Mouse (Mus musculus) left cerebral cortex, postnatal 14 days (tissue): ENCODE measurements at regions not wholly inside any gene's neighbourhood (a gene's known extent, or its start where the extent isn't known, plus 50 kb on each side); places are given as distances from the start of the nearest gene placed in this dataset.
"Not testable (repeated sequence)": the region's sequence is repeated elsewhere in the genome, so short reads cannot be mapped to it uniquely, and the experiment has no call there.

Experiments used
- DNase-seq, 2 experiments: peaks; one replicate each; pipeline ENCODE4 v3.0.0; 2021 to 2022; ENCODE audit warnings: low spot score in 2 of 2, mixed read lengths in 1 of 2
- intact Hi-C: fragments of 180-260 bp; cut with DNase I; formaldehyde crosslinking; loops from one replicate; pipeline ENCODE4 v1.15.1; 2025

DNA sequence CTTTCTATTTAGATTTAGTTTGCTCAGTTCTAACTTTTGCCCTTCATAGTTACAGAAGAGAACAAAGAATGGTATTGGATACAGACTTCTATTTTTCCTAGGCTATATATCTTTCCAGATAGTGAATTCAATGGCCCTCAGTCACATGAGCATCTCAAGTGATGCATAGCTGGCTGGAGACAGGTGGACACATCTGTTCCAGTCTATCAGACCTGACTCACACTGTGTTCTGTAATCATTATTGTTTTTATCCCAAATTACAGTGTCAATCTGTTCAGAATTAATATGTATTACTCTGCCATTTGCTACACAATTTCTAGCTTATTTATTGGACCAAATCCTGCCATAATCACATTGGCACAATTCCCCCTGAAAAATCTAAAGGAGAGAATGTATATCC lies 298.0 kb upstream of the Foxg1 start:
- no peak for DNase-seq
- intact Hi-C loops, result no loop called here

GRCm38 (mm10) chr12:49086076-49086475 lies 296.4 kb upstream of the Foxg1 start:
- no peak for DNase-seq
- intact Hi-C loops, result no loop called here

DNA sequence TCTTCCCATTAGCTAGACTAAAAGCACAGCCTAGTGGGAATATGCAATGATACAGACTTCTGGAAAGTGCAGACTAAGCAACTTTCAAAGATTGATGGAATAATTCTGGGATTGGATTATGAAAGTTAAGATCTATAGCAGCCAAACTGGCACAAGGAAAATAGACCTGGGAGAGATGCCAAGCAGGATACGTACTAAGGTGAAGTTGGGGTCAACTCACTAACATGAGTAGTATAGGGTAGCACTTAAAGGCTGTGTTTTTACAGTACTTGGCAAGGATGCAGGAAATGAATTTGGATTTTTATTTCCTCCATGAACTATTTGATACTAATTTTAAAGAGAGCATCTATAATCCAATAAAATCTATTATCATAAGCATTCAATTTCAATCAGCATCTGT lies 292.3 kb upstream of the Foxg1 start:
- intact Hi-C loops, result no loop called here
- no peak for DNase-seq

- intact Hi-C loops, result no loop called here
- DNase-seq, result no peak
These were observed 276.5 kb upstream of the Foxg1 start for GRCm38 (mm10) chr12:49105931-49106330.

DNA sequence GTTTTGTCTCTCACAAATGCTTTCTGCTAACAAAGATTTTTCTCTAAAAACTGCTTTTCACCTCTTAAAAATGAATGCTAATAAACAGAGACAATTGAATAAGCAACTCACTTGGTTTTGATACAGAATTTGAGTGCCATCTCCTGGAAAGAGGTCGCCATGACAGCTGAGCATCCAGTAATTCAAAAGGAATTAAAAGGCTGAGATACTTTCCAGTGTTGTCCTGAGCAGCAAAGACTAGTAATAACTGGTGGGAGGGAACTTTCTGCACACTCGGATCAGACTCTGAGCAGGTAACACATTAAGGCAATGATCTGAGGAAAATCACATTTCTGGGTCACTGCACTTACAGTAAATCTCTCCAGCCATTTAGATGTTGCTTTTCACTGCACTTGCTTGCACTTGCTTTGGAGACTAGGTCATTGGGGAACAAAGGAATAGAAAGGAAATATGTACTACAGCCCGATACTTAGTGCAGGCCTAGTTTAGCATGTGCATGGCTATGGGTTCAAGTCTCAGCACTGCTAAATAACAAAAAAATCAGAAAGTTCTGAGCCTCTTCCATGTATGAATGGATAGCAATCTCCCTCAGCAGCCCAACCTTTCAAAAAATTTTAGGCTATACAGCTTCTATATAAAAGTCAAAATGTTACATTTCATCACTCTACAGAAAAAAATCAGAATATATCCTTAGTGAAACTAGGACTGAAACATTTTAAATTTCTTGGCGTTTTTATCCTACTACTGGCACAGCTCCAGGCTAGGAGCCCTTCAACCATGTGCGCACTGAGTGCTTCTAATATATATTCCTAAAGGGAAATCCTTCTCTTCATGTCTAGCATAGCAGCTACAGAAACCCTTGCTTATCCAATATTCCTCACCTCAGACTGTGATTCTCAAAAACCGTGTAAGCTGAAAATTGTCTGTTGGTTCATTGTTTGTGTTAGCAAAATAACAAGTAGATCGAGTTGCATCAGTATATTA lies 275.8 kb upstream of the Foxg1 start:
- intact Hi-C loops, result no loop called here
- DNase-seq, result peak; percentile 60 to 77

GRCm38 (mm10) chr12:49107415-49108148 lies 274.9 kb upstream of the Foxg1 start:
- DNase-seq, result no peak
- intact Hi-C loops, result no loop called here

DNA sequence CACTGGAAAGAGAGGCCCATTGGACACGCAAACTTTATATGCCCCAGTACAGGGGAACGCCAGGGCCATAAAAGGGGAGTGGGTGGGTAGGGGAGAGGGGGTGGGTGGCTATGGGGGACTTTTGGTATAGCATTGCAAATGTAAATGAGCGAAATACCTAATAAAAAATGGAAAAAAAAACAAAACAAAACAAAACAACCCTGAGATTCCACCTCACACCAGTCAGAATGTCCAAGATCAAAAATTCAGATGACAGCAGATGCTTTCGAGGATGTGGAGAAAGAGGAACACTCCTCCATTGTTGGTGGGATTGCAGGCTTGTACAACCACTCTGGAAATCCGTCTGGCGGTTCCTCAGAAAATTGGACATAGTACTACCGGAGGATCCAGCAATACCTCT lies 251.4 kb upstream of the Foxg1 start:
- intact Hi-C loops, DNase-seq: not testable (repeated sequence)

- DNase-seq, result peak; percentile 35 to 57
- intact Hi-C loops, result no loop called here
These were observed 212.4 kb upstream of the Foxg1 start for GRCm38 (mm10) chr12:49170097-49170496.

GRCm38 (mm10) chr12:49171014-49171677 lies 211.3 kb upstream of the Foxg1 start:
- DNase-seq, result peak in 1 of 2 experiments; percentile 34
- intact Hi-C loops, result no loop called here

DNA sequence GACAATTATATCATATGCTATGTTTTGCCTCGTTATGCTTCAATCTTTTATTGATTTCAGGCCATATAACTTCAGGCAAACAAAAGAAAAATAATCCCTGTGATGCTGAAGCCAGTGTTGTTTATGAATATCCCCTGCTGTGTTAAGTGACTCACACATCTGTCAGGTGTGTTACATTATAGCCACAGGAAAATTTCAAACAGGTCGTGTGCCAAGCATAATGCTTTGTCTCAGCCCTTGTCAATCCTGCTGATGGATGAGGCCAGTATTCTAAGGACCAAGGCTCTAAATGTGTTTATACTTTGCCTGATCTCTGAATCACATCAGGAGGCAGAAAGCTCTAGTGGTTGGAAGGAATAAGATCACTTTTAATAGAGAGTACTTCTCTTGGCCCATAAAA lies 191.1 kb upstream of the Foxg1 start:
- no peak for DNase-seq
- intact Hi-C loops, result no loop called here

DNA sequence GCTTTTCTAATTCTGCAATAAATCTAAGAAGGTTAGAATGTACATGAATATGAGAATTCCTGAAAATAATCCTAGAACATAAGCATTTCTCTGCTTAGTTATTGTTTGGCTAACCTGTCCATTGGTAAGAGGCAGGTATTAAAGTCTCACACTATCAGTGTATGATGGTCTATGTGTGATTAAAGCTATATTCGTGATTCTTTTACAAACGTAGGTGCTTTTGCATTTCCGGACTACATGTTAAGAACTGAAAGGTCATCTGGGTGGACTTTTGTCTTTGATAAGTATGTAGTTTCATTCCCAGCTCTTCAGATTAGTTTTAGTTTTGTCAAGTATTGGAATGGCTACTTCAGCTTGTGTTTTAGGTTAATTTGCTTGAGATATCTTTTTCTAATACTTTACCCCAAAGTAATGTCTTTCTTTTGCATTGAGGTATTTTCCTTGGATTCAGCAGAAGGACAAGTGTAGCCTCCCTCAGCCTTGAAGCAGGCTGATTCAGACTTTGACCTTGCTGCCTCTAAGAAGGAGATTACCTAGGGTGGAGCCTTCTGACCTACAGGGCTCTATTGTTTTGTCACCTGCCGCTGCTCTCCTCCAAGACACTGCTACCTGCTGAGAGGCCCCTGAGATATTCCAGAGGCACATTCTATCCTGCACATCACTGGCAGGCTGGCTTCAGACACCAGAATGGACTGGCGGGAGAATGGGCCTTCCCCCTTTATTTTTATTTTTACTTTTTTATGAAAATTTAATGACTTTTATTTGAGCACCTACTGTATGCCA lies 148.7 kb upstream of the Foxg1 start:
- intact Hi-C loops, result no loop called here
- DNase-seq, result no peak
